Mouse (Mus musculus) stomach, embryonic 14.5 days (tissue): Measurements from ENCODE around the gene Ergic1. TPM values are rescaled to one million over a fixed set of nuclear protein-coding genes. Genes with fewer than 3 reads are reported as not detected.

ENCODE experiments used
- ATAC-seq: fragments of 200-750 bp; cut with Nextera tagmentation; 2 replicates; pipeline ENCODE4 v1.8.0; 2017; ENCODE audit warnings: low read depth, moderate TSS enrichment; ENCODE audit not compliant: insufficient number of reproducible peaks, insufficient read depth, low FRiP score
- H3K27ac ChIP-seq: fragments of 300-500 bp; sonication (generic); 2 replicates; pipeline ENCODE4 v1.5.1; 2014; ENCODE audit warnings: mild to moderate bottlenecking, low read length, moderate library complexity, mixed read lengths
- H3K27me3 ChIP-seq: fragments of 300-500 bp; sonication (generic); 2 replicates; pipeline ENCODE4 v1.6.1; 2014; ENCODE audit warnings: low read length, control low read depth, mixed read lengths; ENCODE audit not compliant: control insufficient read depth, insufficient read depth
- H3K36me3 ChIP-seq: fragments of 300-500 bp; sonication (generic); 2 replicates; pipeline ENCODE4 v1.6.1; 2014; ENCODE audit warnings: mild to moderate bottlenecking, control low read depth, low read length, moderate library complexity, mixed read lengths; ENCODE audit not compliant: control insufficient read depth, insufficient read depth
- H3K4me1 ChIP-seq: fragments of 300-500 bp; sonication (generic); 2 replicates; pipeline ENCODE4 v1.6.1; 2014; ENCODE audit warnings: low read length, control low read depth, mixed read lengths; ENCODE audit not compliant: control insufficient read depth, insufficient read depth
- H3K4me2 ChIP-seq: fragments of 300-500 bp; sonication (generic); replicated peaks from 2 replicates; pipeline ENCODE4 v1.6.1; 2014; ENCODE audit warnings: low read depth, low read length, control low read depth
- H3K4me3 ChIP-seq: fragments of 300-500 bp; sonication (generic); 2 replicates; pipeline ENCODE4 v1.5.1; 2014; ENCODE audit warnings: low read depth, low read length, control low read depth
- H3K9ac ChIP-seq: fragments of 300-500 bp; sonication (generic); replicated peaks from 2 replicates; pipeline ENCODE4 v1.6.1; 2014; ENCODE audit warnings: low read depth, mild to moderate bottlenecking, control low read depth, low read length, moderate library complexity, mixed read lengths
- H3K9me3 ChIP-seq: fragments of 300-500 bp; sonication (generic); 2 replicates; pipeline ENCODE4 v1.6.1; 2016; ENCODE audit warnings: low read depth, low read length, control low read depth; ENCODE audit not compliant: control insufficient read depth
- WGBS: fragments of 180-500 bp; shearing (Covaris S2); extraction: QIAGEN DNeasy Blood & Tissue Kit; methylation state at CpG from one replicate; pipeline ENCODE4 v1.1.7; 2014; 5-methylcytosine and 5-hydroxymethylcytosine counted together
- polyA plus RNA-seq: library from polyadenylated mRNA; unstranded; fragments of >200 nt; fragmentation: Nextera tagmentation; extraction: Ambion mirVana; gene quantifications from 2 replicates; pipeline ENCODE4 v1.2.1, GENCODE M21; 2014

Ergic1 gene
- polyA plus RNA-seq, 1 experiment from 2014 or later = 133 TPM

- Histone ChIP-seq H3K27me3 (no peaks in the 10 kb centered on the region), H3K9ac (no peak overlapping the region), H3K4me2 (no peak overlapping the region), H3K36me3 (0 out of 2 replicates have a peak, but pooled peaks cover 4% of the 10 kb centered on the region), H3K4me1 (peaks cover 25% of the 10 kb centered on the region), H3K4me3 (no peak overlapping the region), H3K9me3 (no peaks in the 10 kb centered on the region), H3K27ac (no peak overlapping the region)
- 91% methylated on average over 5 of the region's 5 CpGs for WGBS
- no peak for ATAC-seq
Observed at GRCm38 (mm10) chr17:26593199-26593598, 31.9 kb downstream of the Ergic1 start.

- Histone ChIP-seq H3K4me1 (peaks cover 25% of the 10 kb centered on the region), H3K4me2 (no peak overlapping the region), H3K36me3 (0 out of 2 replicates have a peak, but pooled peaks cover 4% of the 10 kb centered on the region), H3K27ac (no peak overlapping the region), H3K9ac (no peak overlapping the region), H3K27me3 (no peaks in the 10 kb centered on the region), H3K4me3 (no peak overlapping the region), H3K9me3 (no peaks in the 10 kb centered on the region)
- no peak for ATAC-seq
- WGBS = 79% methylated on average over 7 of the region's 7 CpGs
Observed at GRCm38 (mm10) chr17:26594171-26594570, 32.9 kb downstream of the Ergic1 start.

- 0 out of 2 replicates have a peak, but pooled peaks cover 4% of the 10 kb centered on the region for H3K36me3 ChIP-seq
- H3K27ac ChIP-seq = peak overlapping the region; percentile 68
- no peak for ATAC-seq
- 81% methylated on average over 7 of the region's 7 CpGs for WGBS
- H3K9me3 ChIP-seq = no peaks in the 10 kb centered on the region
- H3K4me2 ChIP-seq = no peak overlapping the region
- H3K4me3 ChIP-seq = no peak overlapping the region
- no peak overlapping the region for H3K9ac ChIP-seq
- no peaks in the 10 kb centered on the region for H3K27me3 ChIP-seq
- H3K4me1 ChIP-seq = peaks cover 25% of the 10 kb centered on the region
Observed at GRCm38 (mm10) chr17:26594958-26595357, 33.7 kb downstream of the Ergic1 start.

GRCm38 (mm10) chr17:26595448-26596167, 34.3 kb downstream of the Ergic1 start:
- H3K9ac ChIP-seq = no peak overlapping the region

GRCm38 (mm10) chr17:26596168-26596658, 34.9 kb downstream of the Ergic1 start:
- Histone ChIP-seq H3K27ac (peak overlapping the region; percentile 68), H3K4me3 (no peak overlapping the region), H3K27me3 (no peaks in the 10 kb centered on the region), H3K9ac (no peak overlapping the region), H3K36me3 (0 out of 2 replicates have a peak, but pooled peaks cover 4% of the 10 kb centered on the region), H3K9me3 (no peaks in the 10 kb centered on the region), H3K4me1 (peaks cover 26% of the 10 kb centered on the region), H3K4me2 (no peak overlapping the region)
- no peak for ATAC-seq
- WGBS = 51% methylated on average over 7 of the region's 7 CpGs

More at GRCm38 (mm10) chr17:26595448-26596167, 34.3 kb downstream of the Ergic1 start:
- H3K9me3 ChIP-seq = no peaks in the 10 kb centered on the region
- no peak for ATAC-seq
- H3K36me3 ChIP-seq = 0 out of 2 replicates have a peak, but pooled peaks cover 4% of the 10 kb centered on the region
- H3K27ac ChIP-seq = peak overlapping the region; percentile 68
- H3K27me3 ChIP-seq = no peaks in the 10 kb centered on the region
- WGBS = 49% methylated on average over 7 of the region's 7 CpGs
- H3K4me3 ChIP-seq = no peak overlapping the region
- H3K4me1 ChIP-seq = peaks cover 25% of the 10 kb centered on the region
- H3K4me2 ChIP-seq = no peak overlapping the region

- Histone ChIP-seq H3K9ac (no peak overlapping the region), H3K9me3 (no peaks in the 10 kb centered on the region), H3K4me3 (no peak overlapping the region), H3K4me1 (peaks cover 32% of the 10 kb centered on the region), H3K27ac (peak overlapping the region; percentile 68; the same call in 1 of the 2 replicates), H3K4me2 (no peak overlapping the region), H3K36me3 (0 out of 2 replicates have a peak, but pooled peaks cover 4% of the 10 kb centered on the region), H3K27me3 (no peaks in the 10 kb centered on the region)
- WGBS = 76% methylated on average over 6 of the region's 6 CpGs
- 0 out of 2 replicates have a peak, but pooled peaks have one; percentile 31 for ATAC-seq
Observed at GRCm38 (mm10) chr17:26596856-26597481, 35.7 kb downstream of the Ergic1 start.

GRCm38 (mm10) chr17:26598845-26599244, 37.6 kb downstream of the Ergic1 start:
- no peaks in the 10 kb centered on the region for H3K36me3 ChIP-seq
- ATAC-seq = no peak
- H3K4me2 ChIP-seq = no peak overlapping the region
- no peaks in the 10 kb centered on the region for H3K9me3 ChIP-seq
- H3K27ac ChIP-seq = no peak overlapping the region
- H3K27me3 ChIP-seq = no peaks in the 10 kb centered on the region
- no peak overlapping the region for H3K9ac ChIP-seq
- 91% methylated on average over 5 of the region's 5 CpGs for WGBS
- H3K4me3 ChIP-seq = no peak overlapping the region
- peaks cover 38% of the 10 kb centered on the region for H3K4me1 ChIP-seq

GRCm38 (mm10) chr17:26600913-26601447, 39.7 kb downstream of the Ergic1 start:
- Histone ChIP-seq H3K4me2 (no peak overlapping the region), H3K9ac (no peak overlapping the region), H3K27me3 (no peaks in the 10 kb centered on the region), H3K36me3 (peaks cover 2% of the 10 kb centered on the region; the same call in 1 of the 2 replicates), H3K4me1 (peaks cover 25% of the 10 kb centered on the region; the same call in 1 of the 2 replicates), H3K27ac (no peak overlapping the region; the same call in 1 of the 2 replicates), H3K9me3 (no peaks in the 10 kb centered on the region), H3K4me3 (no peak overlapping the region)
- no peak for ATAC-seq
- WGBS = 60% methylated on average over 17 of the region's 17 CpGs
